Mouse (Mus musculus) sigmoid colon, adult 10 weeks (tissue): Measurements from ENCODE around the gene Tktl1. TPM values are rescaled to one million over a fixed set of nuclear protein-coding genes. Genes with fewer than 3 reads are reported as not detected.

ENCODE experiments used
- polyA plus RNA-seq: library from polyadenylated mRNA; stranded (reverse); fragments of 350-450 nt; fragmentation: Illumina TruSeq; extraction: RNeasy Lipid Tissue Mini Kit (QIAGEN cat#74804); gene quantifications from one replicate; pipeline ENCODE4 v1.2.3, GENCODE M21; 2014; ENCODE audit warnings: low read depth, low replicate concordance

The Tktl1 gene
- not detected for polyA plus RNA-seq

GRCm38 (mm10) chrX:74176959-74177358, at the start of gene Tktl1:
Gene Tktl1 (plus strand): TSS chrX:74177259.

GRCm38 (mm10) chrX:74135263-74135662, 41.8 kb upstream of the Tktl1 start, which contains the start of gene Mecp2:
Gene Mecp2 (minus strand): TSS chrX:74135363.

GRCm38 (mm10) chrX:74167738-74168137, 9.3 kb upstream of the Tktl1 start, which contains the start of gene Tex28:
Gene Tex28 (minus strand): TSS chrX:74167838.

GRCm38 (mm10) chrX:74249615-74250014, 72.6 kb downstream of the Tktl1 start, which contains the start of gene Flna:
Gene Flna (minus strand): TSS chrX:74249820.

GRCm38 (mm10) chrX:74254153-74254887, 77.3 kb downstream of the Tktl1 start, which contains the start of gene Emd:
Gene Emd (plus strand): TSS chrX:74254687.

Other genes starting within 250 kb of the Tktl1 start
- 0.63 TPM for gene Renbp, start 246.4 kb upstream of the Tktl1 start, polyA plus RNA-seq
- gene Hcfc1, start 210.9 kb upstream of the Tktl1 start, polyA plus RNA-seq, result 30.6 TPM
- gene Irak1, start 153.3 kb upstream of the Tktl1 start, polyA plus RNA-seq, result 39.7 TPM
- gene Opn1mw, start 49.8 kb upstream of the Tktl1 start, polyA plus RNA-seq, result not detected
- gene Mecp2, start 41.9 kb upstream of the Tktl1 start, polyA plus RNA-seq, result 18.2 TPM
- not detected for gene Tex28, start 9.4 kb upstream of the Tktl1 start, polyA plus RNA-seq
- 96.7 TPM for gene Flna, start 72.6 kb downstream of the Tktl1 start, polyA plus RNA-seq
- 42.5 TPM for gene Emd, start 77.4 kb downstream of the Tktl1 start, polyA plus RNA-seq
- gene Rpl10, start 93.6 kb downstream of the Tktl1 start, polyA plus RNA-seq, result 1,296 TPM
- 77.7 TPM for gene Taz, start 104.7 kb downstream of the Tktl1 start, polyA plus RNA-seq
- 53.1 TPM for gene Dnase1l1, start 105.1 kb downstream of the Tktl1 start, polyA plus RNA-seq
- gene Atp6ap1, start 119.8 kb downstream of the Tktl1 start, polyA plus RNA-seq, result 145 TPM
- 117 TPM for gene Gdi1, start 127.7 kb downstream of the Tktl1 start, polyA plus RNA-seq
- gene Fam50a, start 135.8 kb downstream of the Tktl1 start, polyA plus RNA-seq, result 12.3 TPM
- 1.0 TPM for gene Plxna3, start 151.8 kb downstream of the Tktl1 start, polyA plus RNA-seq
- gene Lage3, start 176.4 kb downstream of the Tktl1 start, polyA plus RNA-seq, result 10.0 TPM
- gene Ubl4a, start 196.0 kb downstream of the Tktl1 start, polyA plus RNA-seq, result 35.8 TPM
- 10.3 TPM for gene Slc10a3, start 196.1 kb downstream of the Tktl1 start, polyA plus RNA-seq
- 12.5 TPM for gene Fam3a, start 216.0 kb downstream of the Tktl1 start, polyA plus RNA-seq
- gene Ikbkg, start 216.0 kb downstream of the Tktl1 start, polyA plus RNA-seq, result 47.1 TPM